Mouse (Mus musculus): ENCODE measurements around the gene Sav1.

The Sav1 gene

GRCm38 (mm10) chr12:69986786-69987497, at the start of gene Sav1:
Gene Sav1 (minus strand): TSS chr12:69987002.
- DNase-seq (ENCODE audit: low spot score): peak; percentile 27

DNA sequence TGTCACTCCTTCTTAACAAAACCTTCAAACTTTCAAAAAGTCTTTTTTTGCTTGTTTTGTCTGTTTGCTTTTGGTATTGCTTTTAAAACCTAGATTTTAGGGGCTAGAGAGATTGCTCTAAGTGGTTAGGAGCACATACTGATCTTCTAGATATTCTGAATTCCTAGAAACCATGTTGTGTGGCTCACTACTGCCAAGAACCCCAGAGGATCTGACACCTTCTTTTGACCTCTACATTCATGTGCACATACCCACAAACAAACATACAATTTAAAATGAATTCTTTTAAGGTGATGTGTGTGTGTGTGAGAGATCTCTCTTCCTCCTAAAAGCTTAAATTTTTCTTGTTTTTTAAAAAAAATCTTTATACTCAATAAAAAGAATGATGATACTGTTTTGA, 39.4 kb upstream of the Sav1 start:
- DNase-seq (ENCODE audit: low spot score): no peak

DNA sequence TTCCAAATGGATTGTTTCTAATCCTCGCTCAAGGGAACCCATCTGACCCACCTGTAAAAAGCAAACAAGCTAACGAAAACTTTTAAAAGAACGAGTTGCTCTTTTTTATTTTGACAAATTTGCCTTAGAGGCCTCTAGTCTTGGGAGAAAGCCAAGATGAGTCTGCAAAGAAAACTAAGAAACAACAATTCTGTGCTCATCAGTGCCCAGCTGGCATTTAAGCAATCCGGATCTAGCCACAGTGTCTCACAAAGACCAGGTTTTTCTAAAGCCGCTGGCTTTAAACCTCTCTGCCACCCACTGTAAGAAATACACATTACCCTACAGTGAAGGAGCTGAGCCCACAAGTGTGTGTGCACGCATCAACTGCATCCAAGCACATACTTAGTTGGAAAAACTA, 38.6 kb upstream of the Sav1 start:
- DNase-seq (ENCODE audit: low spot score): no peak

- no peak for DNase-seq (ENCODE audit: low spot score)
Observed at GRCm38 (mm10) chr12:70023580-70023979, 36.8 kb upstream of the Sav1 start.

DNA sequence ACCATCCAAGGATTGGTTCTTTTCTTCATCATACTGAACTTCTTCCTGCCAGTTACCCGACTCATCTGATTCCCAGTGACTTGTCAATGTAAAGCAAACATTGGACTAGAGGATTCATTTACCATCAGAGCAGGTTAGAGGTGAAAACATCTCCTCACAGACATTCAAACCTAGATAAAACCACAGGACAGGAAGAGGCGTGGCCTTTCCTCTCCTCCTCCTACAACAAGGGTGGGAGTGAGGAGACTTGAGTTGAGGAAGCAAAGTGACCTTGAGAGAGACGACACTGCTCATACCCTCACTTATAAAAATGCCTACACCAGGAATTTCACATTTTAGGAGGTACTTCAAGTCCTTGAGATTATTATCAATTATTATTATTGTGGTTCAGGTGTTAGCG, 31.4 kb upstream of the Sav1 start:
- DNase-seq (ENCODE audit: low spot score): no peak

DNA sequence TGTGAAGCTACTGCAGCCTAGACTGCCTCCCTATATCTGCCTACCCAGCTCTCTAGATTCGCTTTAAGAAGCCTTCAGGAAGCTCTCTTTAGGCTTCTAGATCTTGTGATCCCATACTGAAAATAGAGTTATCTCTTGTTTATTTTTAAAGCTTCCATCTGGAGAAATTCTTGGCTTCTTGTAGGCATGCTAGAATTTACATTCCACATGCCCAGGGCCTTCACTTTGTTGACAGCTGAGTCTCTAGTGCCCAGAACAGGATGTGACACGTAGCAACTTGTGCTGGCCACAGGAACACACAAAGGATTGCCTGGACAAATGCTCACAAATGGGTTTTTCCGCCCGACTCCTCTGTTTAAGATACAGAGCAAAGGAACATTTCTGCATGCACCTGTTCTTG, 29.1 kb upstream of the Sav1 start:
- no peak for DNase-seq (ENCODE audit: low spot score)

GRCm38 (mm10) chr12:70011681-70012080, 24.9 kb upstream of the Sav1 start:
- DNase-seq (ENCODE audit: low spot score): no peak

GRCm38 (mm10) chr12:70010356-70010755, 23.6 kb upstream of the Sav1 start:
- no peak for DNase-seq (ENCODE audit: low spot score)

DNA sequence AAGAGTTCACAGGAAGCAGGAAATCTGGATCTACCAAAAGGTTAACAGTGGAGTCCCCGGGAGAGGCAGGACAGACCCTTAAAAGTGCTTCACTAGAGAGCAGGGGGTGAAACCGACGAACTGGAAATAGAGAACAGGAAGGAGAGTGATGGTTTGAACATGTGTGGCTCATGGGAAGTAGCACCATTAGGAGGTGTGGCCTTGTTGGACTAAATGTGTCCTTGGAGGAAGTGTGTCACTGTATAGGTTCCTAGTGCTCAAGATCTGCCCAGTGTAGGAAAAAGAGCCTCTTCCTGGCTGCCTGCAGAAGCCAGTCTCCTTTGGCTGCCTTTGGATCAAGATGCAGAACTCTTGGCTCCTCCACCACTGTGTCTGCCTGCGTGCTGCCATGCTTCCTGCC, 18.3 kb upstream of the Sav1 start:
- no peak for DNase-seq (ENCODE audit: low spot score)

GRCm38 (mm10) chr12:69998186-69998983, 11.6 kb upstream of the Sav1 start:
- no peak for DNase-seq (ENCODE audit: low spot score)

GRCm38 (mm10) chr12:69995382-69995781, 8.6 kb upstream of the Sav1 start:
- no peak for DNase-seq (ENCODE audit: low spot score)

- DNase-seq (ENCODE audit: low spot score): no peak
Observed at GRCm38 (mm10) chr12:69986241-69986762, 500 bp downstream of the Sav1 start.

- no peak for DNase-seq (ENCODE audit: low spot score)
Observed at GRCm38 (mm10) chr12:69985546-69985945, 1.3 kb downstream of the Sav1 start.

- no peak for DNase-seq (ENCODE audit: low spot score)
Observed at GRCm38 (mm10) chr12:69982874-69983273, 3.9 kb downstream of the Sav1 start.

- no peak for DNase-seq (ENCODE audit: low spot score)
Observed at GRCm38 (mm10) chr12:69977376-69977998, 9.3 kb downstream of the Sav1 start.

- no peak for DNase-seq (ENCODE audit: low spot score)
Observed at GRCm38 (mm10) chr12:69976688-69977087, 10.1 kb downstream of the Sav1 start.

- DNase-seq (ENCODE audit: low spot score): no peak
Observed at GRCm38 (mm10) chr12:69973666-69974065, 13.1 kb downstream of the Sav1 start.

DNA sequence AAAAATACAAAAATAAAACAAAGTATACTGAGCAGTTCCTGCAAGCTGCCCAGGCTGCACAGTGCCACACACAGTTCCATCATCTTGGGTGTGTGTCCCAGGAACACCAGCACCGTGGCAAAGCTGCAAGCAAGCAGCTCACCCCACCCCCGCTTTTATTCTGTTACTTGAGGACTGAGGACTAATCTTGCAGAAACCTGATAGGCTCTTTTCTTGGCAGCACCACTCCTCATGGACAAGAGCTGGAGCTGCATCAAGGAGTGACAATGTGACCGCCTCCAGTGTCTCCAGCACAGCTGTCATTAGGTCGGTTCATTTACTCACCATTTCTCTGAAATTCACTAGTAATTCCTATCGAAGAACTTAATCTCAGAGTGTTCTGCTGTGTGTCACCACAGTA, 18.6 kb downstream of the Sav1 start:
- DNase-seq (ENCODE audit: low spot score): no peak

DNA sequence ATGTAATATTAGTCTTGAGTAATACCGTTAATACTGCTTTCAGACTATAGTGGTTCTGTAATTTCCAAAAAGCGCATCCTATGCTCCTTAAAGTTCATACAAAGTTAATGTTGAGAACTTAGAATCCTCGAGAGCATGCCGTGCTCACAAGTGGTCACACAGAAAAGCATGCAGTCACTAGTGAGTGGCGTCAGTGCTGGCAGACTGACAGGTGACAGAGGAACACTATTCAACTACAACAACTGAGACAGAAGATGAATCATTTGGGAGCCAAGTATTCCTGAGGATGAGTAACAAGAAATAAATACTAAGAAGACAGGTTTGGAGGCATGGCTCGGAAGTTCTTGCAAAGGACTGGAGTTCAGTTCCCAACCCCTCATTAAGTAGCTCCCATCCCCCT, 19.7 kb downstream of the Sav1 start:
- DNase-seq (ENCODE audit: low spot score): no peak

- no peak for DNase-seq (ENCODE audit: low spot score)
Observed at GRCm38 (mm10) chr12:69966071-69966470, 20.7 kb downstream of the Sav1 start.

DNA sequence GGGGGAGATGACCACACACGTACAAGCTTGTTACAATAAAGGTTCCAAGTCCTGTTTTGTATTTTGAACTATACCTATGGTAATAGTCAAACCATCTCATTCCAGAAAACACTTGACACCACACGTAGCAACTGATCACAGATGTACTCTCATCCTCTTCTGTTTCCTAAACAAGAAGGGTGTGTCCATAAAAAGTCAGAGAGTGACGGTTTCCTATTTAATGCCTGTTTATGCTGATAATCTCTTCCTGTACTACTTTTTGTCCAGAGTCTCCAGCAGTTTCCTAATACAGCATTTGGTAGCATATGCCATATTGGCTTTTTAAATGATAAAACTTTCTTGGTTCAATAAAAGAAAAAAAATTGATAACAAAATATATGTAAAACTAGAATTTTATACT, 21.2 kb downstream of the Sav1 start:
- DNase-seq (ENCODE audit: low spot score): no peak

DNA sequence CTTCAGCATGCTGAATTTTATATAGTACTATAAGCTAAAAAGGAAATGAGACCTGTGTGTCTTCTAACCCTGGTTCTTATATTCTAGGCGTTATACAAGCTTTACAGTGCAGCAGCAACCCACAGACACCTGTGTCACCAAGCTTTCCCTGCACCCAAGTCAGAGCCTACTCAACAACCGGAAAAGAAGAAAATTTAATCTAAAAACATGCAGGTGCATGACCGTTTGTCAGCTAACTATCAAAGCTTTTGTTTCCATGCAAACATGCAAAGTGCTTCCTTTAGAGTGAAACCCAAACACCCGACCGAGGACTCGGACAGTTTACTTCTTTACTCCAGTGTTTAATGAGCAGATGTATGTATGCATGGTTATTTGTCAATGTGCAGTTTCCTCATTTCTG, 23.7 kb downstream of the Sav1 start:
- no peak for DNase-seq (ENCODE audit: low spot score)

DNA sequence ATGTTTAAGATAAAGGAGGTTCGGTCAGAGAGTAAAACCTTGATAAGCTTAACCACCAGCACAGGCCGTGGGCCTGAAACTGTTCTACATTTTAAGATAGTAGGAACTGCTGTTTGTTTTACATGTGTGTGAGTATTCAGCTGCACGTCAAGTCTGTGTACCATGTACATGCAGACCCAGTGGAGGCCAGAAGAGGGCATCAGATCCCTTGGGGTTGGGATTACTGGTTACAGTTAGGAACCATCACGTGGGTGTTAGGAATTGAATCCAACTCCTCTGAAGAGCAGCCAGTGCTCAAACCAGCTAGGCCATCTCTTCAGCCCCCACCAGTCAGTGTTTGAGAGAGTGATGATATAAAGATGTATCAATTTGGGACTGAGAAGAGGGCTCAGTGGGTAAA, 24.3 kb downstream of the Sav1 start:
- DNase-seq (ENCODE audit: low spot score): peak; percentile 56

Data from layer of hippocampus, adult 9-10 months (tissue).